Mouse (Mus musculus) liver, adult (tissue): ENCODE measurements at regions not wholly inside any gene's neighbourhood (a gene's known extent, or its start where the extent isn't known, plus 50 kb on each side); places are given as distances from the start of the nearest gene placed in this dataset.

Experiments used
- GATA4 ChIP-seq: IDR thresholded peaks from 2 replicates; pipeline ENCODE4 v1.6.1; 2014; ENCODE audit warnings: mild to moderate bottlenecking, low read length; ENCODE audit not compliant: insufficient replicate concordance

DNA sequence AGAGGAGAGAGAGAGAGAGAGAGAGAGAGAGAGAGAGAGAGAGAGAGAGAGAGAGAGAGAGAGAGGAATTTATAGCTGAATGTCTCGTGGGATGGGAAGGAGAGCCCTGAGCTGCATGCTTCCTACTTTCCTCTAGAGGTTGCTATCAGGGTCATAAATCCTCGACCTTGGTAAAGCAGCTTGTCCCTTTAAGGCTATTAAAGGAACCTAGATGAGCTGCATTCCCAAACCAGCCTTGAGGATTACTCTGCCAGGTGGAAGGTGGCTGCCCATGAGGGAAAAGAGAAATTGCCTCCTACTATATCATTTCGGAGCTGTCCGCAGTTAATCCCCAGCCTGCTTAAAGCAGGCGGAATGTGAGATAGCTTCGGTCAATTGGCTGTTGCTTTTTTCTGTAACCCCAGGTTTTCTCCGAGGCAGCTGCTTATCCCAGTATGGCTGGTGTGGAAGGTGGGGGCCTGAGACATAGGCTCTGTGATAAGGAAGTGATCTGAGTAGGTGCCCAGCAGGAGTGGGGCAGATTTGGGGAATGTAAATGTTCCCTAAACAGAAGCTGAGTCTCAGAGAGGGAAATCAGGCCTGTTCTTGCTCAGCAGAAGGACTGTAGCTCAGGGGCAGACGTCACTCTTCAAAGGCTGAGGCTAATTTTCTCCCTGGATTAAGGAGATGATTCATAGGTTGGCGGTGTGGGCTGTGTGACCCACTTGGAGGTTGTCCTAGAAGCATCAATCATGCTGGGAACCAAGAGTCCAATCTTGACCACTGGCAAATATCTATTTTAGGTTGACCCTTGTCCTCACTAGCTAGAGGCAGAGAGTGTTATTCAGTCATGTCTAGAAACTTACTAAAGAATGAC is 255.2 kb upstream of the Camk1g start:
- no peak for TF ChIP-seq GATA4

DNA sequence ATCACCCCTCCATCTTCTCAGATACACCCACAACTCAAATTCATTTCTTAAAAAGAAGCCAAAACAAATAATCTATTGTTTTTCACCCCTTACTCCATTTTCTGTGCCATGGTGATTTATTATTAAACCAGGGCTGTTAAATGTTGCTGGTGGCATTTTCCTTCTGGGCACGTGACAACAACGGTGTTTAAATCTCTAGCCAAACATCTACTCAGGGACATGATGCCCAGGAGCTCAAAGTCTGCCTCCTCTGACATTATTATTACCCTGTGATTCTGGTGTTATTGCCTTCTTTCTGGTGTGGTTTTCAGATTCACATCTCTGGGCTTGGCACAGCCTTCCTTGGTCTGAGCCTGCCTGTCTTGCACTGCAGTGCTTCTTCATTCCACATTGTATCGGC is 253.5 kb upstream of the Camk1g start:
- TF ChIP-seq GATA4: no peak

DNA sequence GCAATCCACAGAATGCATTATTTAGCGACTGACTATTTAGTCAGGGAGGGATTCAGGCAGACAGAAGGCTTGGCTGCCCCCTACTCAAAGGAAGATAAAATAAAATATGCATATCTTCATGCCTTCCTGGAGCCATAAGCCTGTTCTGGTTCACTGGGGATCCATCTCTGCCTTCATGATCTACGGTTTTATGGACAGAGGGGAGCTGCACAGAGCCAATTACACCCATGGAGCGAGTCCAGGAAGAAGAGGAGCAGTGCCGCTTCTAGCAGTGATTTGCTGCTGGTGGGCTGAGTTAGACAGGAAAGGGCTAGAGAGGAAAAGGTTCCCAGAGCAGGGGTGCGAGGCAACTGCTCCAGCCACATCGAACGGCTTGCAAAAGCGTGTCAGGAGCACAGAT is 248.2 kb upstream of the Camk1g start:
- TF ChIP-seq GATA4: no peak

DNA sequence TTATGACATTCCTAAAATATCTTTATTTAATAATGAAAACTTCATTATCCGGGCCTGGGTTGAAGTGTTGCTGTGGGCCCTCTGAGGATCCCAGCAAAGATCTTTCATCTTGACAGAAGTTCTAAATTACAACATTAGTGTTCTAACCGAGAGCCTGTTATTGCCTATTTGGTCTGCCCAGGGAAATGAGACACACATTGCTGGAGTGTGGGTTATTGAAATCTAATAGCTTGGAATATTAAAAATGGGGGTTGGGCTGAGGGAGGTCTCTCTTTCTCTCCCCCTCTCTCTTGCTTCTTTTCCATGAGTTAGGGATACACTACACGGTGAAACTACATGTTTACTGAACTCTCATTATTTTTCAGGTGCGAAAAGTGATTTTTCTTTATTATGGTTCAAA is 240.4 kb upstream of the Camk1g start:
- no peak for TF ChIP-seq GATA4

DNA sequence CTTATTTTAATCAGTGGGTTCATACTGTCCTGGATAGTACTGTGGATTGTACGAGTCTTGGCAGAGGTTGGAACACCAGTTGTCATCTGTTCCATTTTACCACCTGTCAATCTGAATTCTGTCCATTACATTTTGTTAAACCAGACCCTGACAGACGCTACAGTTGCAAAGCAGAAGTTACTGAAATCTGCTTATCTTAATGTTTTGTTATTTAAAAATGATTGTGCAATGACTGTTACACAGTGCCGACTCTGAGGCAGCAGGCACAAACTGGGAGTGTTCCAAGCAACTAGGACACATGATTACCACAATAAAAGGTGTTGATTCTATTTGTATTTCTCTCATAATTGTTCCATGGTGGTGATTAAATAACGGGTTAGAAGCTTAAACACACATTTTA is 229.8 kb upstream of the Camk1g start:
- TF ChIP-seq GATA4: no peak

DNA sequence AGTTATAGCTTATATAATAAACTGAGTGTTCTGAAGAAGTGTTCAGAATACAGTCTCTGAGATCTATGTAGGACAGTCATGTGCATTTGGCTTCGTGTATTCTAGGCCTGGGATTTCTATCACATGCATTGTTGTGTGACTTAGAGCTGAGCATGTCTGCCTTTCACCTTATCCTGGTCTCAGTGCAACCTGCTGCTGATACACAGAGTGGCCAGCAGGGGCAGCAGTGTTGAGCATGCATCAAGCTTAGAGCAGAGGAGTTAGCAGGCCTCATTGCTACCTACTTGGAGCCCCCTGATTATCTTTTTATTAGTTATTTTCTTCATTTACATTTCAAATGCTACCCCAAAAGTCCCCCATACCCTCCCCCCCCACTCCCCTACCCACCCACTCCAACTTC is 229.1 kb upstream of the Camk1g start:
- TF ChIP-seq GATA4: no peak

DNA sequence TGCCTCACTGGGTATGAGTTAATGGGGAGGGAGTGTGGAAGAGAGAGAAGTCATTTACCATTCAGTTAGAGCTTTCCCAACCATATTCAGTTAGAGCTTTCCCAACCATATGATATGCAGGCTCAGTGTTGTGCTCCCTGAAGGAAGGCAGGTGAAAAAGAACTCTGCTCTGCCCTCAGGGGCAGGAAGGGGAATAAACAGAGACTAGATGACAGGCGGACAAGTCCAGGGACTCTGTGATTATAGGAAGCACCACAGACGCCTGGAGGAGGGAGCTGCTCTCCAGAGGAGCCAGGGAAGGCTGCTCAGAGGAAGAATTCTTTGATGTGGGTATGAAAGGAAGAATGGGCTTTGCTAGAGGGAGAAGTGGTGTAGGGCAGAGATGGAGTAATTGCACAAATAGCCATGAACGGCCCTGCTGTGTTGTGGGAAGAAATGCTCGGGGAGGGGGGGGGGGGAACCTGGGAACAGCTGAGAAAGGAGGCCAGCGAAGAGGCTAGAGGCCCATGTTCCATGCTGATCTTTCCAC is 220.3 kb upstream of the Camk1g start:
- TF ChIP-seq GATA4: no peak

DNA sequence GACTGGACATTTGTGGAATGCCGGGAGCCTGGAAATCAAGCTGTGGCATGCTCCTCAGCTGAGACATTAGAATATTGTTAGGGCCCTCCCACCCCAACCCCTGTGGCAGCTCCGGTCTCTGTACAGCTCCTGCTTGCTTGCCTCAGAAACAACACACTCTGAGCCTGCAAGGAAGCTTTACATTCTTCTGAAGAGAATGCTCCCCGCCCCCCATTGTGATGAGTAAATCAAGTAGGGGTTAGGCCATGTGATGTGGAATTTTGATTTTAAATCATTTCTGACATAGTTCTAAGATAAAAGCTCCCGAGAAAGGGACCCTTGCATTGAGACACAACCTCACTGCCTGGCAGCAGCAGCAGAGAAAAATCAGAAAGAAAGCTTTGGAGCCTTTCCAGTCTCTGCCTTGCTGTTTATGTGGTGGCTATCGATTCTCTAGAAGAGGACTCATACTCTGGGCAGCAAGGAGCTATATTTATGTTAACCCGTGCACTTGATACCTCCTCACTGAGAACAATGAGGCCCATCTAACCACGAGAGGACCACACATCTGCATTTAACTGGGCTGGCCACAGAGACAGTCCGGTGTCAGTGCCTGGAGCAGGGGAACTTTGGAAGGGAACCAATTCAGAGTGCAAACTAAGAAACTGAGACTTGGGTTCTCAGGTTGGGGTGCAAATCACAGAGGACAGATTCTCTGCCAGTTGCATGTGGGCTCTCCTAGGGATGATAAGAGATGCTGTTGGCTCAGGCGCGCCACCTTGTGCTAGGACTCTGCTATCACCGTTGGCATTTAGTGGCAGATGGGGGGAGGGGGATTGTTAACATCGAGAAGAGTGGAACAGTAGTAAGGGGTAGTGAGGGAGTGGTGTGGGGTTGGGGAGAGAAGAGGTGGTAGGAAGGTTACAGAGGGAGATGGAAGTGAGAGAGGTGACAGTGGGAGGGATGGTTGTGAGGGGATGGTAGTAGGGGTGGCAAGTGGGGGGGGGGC is 218.7 kb upstream of the Camk1g start:
- TF ChIP-seq GATA4: 0 out of 2 replicates have a peak, but pooled peaks have one; percentile 12

DNA sequence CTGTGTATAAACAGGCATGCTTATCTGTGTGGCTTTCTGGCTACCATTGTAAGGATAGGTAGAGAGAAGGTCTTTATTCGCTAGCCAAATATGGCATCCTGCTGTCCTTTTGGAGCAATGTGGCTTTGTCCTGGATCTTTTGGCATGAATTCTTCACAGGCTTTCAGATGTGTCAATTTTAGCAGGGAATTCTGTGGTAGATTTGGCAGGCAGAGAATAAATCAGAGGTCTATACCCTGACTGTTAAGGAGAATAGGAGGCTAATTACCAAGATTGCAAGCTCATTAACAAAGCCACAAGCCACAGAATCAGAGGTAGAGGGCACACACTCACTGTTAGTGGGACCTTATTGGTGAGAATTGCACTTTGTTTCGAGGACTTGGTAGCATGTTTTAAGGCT is 217.2 kb upstream of the Camk1g start:
- TF ChIP-seq GATA4: no peak

DNA sequence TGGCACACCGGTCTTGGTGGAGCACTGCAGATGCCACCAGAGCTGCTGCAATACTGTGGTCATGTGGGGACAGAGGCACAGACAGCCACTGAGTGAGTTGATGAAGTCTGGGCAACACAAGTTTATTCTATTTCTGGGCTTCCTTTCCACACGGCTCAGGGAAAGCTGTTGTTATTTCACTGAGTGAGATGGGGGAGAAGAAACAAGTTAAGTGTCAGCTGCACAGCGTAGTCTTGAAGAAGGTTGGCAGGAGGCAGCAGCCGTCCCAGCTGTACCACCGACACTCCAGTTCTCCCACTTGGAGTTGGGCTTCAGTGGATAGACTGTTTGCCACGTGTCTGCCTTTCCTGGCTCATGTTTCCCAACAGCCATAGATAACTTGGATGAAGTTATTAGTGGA is 216.8 kb upstream of the Camk1g start:
- TF ChIP-seq GATA4: no peak

DNA sequence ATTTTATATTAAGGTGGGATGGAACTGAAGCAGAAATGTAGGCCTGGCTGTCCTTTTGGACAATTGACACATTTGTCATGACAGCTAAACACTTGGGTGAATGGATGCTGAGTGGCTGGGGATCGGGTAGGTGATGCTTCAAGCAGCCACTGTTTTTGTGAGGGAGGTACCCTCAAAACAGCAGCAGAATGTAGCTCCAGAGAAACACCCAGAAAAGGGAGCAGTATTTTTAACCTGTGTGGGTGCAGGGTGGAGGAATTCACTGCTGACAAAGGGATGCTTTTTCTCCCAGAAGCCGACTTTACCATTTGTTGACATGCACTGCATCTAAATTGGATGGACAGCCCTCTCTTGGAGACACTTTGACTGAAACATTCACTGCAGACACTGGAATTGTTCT is 213.7 kb upstream of the Camk1g start:
- no peak for TF ChIP-seq GATA4

DNA sequence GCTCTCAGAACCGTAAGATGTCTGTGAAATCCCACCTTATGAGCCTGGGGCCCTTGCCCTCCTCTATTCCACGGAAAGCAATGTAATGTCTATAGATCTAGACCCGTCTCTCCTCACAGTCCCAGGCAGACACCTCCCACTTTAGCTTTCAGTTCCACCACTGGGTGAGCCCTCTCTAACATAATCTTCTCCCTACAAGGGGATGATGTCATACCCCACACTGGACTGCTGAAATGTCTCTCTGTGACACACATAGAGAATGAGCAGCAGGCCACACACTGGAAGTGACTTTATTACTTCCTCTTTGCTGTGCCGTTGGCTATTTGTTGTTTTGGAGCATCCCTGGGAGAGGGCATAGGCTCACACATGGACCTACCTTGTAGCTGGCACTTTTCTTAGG is 210.3 kb upstream of the Camk1g start:
- no peak for TF ChIP-seq GATA4

DNA sequence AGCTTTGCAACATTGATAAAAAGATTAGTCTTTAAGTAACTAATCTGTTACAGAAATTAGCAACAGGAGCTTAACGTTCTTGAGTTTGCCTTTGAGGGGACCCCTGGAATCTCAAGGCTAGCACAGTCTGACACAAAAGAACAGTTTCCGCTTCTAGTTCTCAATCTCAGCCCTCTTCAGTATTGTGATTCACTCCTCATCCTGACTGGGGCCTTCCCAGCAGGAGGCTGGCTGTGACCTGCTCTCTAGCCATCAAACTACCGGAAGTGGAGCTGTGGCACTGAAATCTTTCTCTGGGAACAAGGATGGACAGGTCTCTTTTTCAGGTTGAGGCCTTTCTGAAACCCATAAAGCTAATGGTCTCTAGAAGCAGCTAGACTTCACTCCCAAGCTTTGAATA is 209.6 kb upstream of the Camk1g start:
- TF ChIP-seq GATA4: no peak

DNA sequence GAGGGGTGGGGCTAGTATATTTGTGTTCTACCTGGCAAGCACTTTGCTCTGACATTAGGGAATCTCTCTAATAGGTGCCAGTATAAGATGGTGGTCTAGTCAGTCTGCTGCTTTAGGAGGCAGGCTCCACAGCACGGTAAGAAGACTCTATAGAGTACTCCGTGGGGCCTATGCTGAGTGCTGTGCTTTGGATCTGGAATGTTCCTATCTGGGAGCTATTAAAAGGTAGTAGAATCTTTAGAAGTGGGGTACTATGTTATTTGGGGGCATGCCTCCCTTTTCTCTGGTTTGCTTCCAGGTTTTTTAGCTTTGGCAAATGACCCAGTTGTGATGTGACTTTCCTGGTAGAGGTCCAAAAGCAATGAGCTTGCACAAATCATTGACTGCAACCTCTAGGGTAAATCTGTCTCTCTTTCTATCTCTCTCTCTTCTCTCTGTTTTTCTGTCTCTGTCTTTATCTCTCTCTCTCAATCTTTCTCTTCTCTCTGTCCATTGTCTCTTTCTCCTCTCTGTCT is 208.6 kb upstream of the Camk1g start:
- TF ChIP-seq GATA4: no peak

DNA sequence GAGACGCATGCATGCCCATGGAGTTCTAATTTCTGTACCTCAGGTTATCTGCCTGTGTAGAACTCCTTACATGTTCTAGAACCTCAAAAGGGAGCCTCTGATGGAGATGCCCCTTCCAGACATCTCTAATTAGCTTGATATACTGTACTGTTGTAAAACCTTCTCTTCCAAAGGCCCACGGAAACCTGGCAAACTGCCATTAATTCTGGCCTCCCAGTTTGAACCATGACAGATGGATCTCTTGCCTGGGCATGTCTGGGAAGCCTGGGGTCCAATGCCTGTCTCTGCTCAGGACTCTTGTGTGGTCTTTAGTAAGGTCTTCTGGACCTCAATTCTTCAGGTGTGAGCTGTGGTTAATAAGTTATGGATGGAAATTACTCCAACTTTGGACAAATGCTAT is 207.7 kb upstream of the Camk1g start:
- no peak for TF ChIP-seq GATA4
